In the genomic region with DNA sequence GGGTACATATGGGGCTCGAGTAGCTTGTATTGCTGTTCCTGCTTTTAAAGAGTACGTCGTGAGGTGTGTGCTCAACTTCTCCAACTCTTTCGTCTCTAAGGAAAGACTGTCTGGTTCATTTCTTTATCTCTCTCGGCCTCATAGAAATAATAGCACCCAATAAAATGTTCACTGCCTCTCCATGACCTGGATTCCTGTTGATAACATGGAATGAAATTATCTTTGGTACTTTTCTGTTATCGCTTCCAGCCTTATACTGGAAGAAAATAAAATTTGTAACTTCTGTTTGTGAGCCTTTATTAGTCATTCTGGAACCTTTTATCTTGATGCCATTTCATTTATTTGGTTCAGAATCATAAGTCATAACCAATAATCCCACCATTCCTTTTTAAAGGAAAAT, we compare ENCODE assay signal across 14 mouse cellular contexts. TPM values are rescaled to one million over a fixed set of nuclear protein-coding genes. Genes with fewer than 3 reads are reported as not detected.
"Had no signal": no experiment of that assay in that cellular context is flagged by ENCODE, and none has a peak within 500 bp of the region (broad histone marks: within the 10 kb centered on the region; RNA-seq: fewer than 3 reads in every experiment).

No protein-coding gene starts in this region.

- H3K27me3 ChIP-seq: kidney, embryonic 15.5 days; liver, embryonic 13.5 days; midbrain, embryonic 12.5 days; midbrain, embryonic 15.5 days had no signal

- ATAC-seq: lung, postnatal 0 days; midbrain, embryonic 15.5 days had no signal

- H3K4me1 ChIP-seq: kidney, embryonic 15.5 days; midbrain, embryonic 15.5 days had no signal

- DNase-seq: kidney, postnatal 10 days; layer of hippocampus, postnatal 36 days; liver, embryonic 13.5 days; lung, embryonic 14.5 days; thymus, postnatal 25 days had no signal

- H3K4me3 ChIP-seq: kidney, embryonic 15.5 days; left cerebral cortex, adult 2 months; liver, embryonic 13.5 days; midbrain, embryonic 12.5 days; midbrain, embryonic 15.5 days had no signal

- H3K4me2 ChIP-seq: kidney, embryonic 15.5 days; lung, embryonic 14.5 days; midbrain, embryonic 12.5 days; midbrain, embryonic 15.5 days had no signal

- H3K9ac ChIP-seq: kidney, embryonic 15.5 days; liver, embryonic 13.5 days; lung, embryonic 14.5 days; midbrain, embryonic 12.5 days; midbrain, embryonic 15.5 days had no signal

- H3K27ac ChIP-seq: kidney, embryonic 15.5 days; left cerebral cortex, adult 2 months; macrophage; midbrain, embryonic 12.5 days; midbrain, embryonic 15.5 days had no signal

- H3K9me3 ChIP-seq: kidney, embryonic 15.5 days; liver, embryonic 13.5 days; midbrain, embryonic 12.5 days; midbrain, embryonic 15.5 days had no signal

RNA-seq across cellular contexts. Expression of gene Rnf183, which starts 51.8 kb away (rescaled TPM):
- polyA plus RNA-seq: limb, embryonic 11.5 days; liver, embryonic 13.5 days; lung, embryonic 14.5 days; lung, postnatal 0 days; macrophage; neural tube, embryonic 11.5 days; spleen, adult 2 months had no signal
